In genomic region chr16:91836592-91837557, GRCm38 (mm10) we compare ENCODE assay signal across 13 mouse cellular contexts.
A peak's percentile ranks its signal among the peaks of the same experiment; 100 is the strongest.
DNase-seq lines count a peak whose midpoint lies in the region; ATAC-seq lines count a peak whose summit lies in the region.
"Had no signal": no experiment of that assay in that cellular context is flagged by ENCODE, and none has a peak within 500 bp of the region (broad histone marks: within the 10 kb centered on the region; RNA-seq: fewer than 3 reads in every experiment).

No protein-coding gene starts in this region.

- no peak overlapping the region for H3K4me3 ChIP-seq in brown adipose tissue, adult 24 weeks (ENCODE audit: insufficient read depth, low read depth, low read length)
- H3K4me3 ChIP-seq in hindbrain, embryonic 14.5 days (replicated peaks; ENCODE audit: low read length): no peak overlapping the region
- no peak overlapping the region for H3K4me3 ChIP-seq in neural tube, embryonic 13.5 days
- H3K4me3 ChIP-seq: embryonic facial prominence, embryonic 12.5 days; kidney, embryonic 15.5 days had no signal

- peaks cover 42% of the 10 kb centered on the region for H3K36me3 ChIP-seq in hindbrain, embryonic 14.5 days (replicated peaks; ENCODE audit: control insufficient read depth, insufficient read depth)
- peaks cover 39% of the 10 kb centered on the region for H3K36me3 ChIP-seq in neural tube, embryonic 13.5 days

- intact Hi-C loops in left cerebral cortex, postnatal 36 days (cut with DNase I): no loop called here

- peak; percentile 77; the same call in 1 of the 2 replicates for ATAC-seq in hindbrain, embryonic 14.5 days (ENCODE audit: low FRiP score)
- ATAC-seq in neural tube, embryonic 13.5 days (ENCODE audit: low read depth): peak; percentile 78
- ATAC-seq: Patski had no signal

- peak; percentile 43 for DNase-seq in embryo, embryonic 10.5 days (ENCODE audit: low spot score)
- DNase-seq in embryo, embryonic 9.5 days (ENCODE audit: extremely low spot score): no peak
- DNase-seq in hindbrain, embryonic 14.5 days (ENCODE audit: low spot score): peak; percentile 47
- DNase-seq in left cerebral cortex, postnatal 36 days (ENCODE audit: low spot score in 2 of 2): no peak
- no peak for DNase-seq in right cerebral cortex, postnatal 4 days
- no peak for DNase-seq in gastrocnemius, postnatal 4 days (ENCODE audit: low spot score in 2 of 2)
- DNase-seq: right cerebral cortex, adult 18-20 months; thymus, postnatal 36 days had no signal

- WGBS in hindbrain, embryonic 14.5 days: 32% methylated on average over 18 of the region's 18 CpGs
- WGBS in neural tube, embryonic 13.5 days: 27% methylated on average over 18 of the region's 18 CpGs

- peaks cover 14% of the 10 kb centered on the region for H3K4me1 ChIP-seq in brown adipose tissue, adult 24 weeks (ENCODE audit: control insufficient read depth, insufficient read depth, insufficient read length, low read length)
- H3K4me1 ChIP-seq in hindbrain, embryonic 14.5 days (replicated peaks; ENCODE audit: control insufficient read depth, insufficient read depth, low read length): peaks cover 19% of the 10 kb centered on the region; the same call in 1 of the 2 replicates
- peaks cover 57% of the 10 kb centered on the region for H3K4me1 ChIP-seq in neural tube, embryonic 13.5 days (replicated peaks)

- H3K27ac ChIP-seq in brown adipose tissue, adult 24 weeks (replicated peaks; ENCODE audit: low read depth, low read length): peak overlapping the region; percentile 24
- peak overlapping the region; percentile 83 for H3K27ac ChIP-seq in hindbrain, embryonic 14.5 days
- peak overlapping the region; percentile 88 for H3K27ac ChIP-seq in neural tube, embryonic 13.5 days (replicated peaks)
- H3K27ac ChIP-seq: embryonic facial prominence, embryonic 12.5 days; kidney, embryonic 15.5 days had no signal

- no peaks in the 10 kb centered on the region for H3K27me3 ChIP-seq in hindbrain, embryonic 14.5 days (ENCODE audit: control insufficient read depth, insufficient read depth, low read length)
- H3K27me3 ChIP-seq in neural tube, embryonic 13.5 days: no peaks in the 10 kb centered on the region
- H3K27me3 ChIP-seq: embryonic facial prominence, embryonic 12.5 days; kidney, embryonic 15.5 days; Patski had no signal

- peak overlapping the region; percentile 16 for H3K9ac ChIP-seq in hindbrain, embryonic 14.5 days
- H3K9ac ChIP-seq in neural tube, embryonic 13.5 days: peak overlapping the region; percentile 45; the same call in 1 of the 2 replicates
- H3K9ac ChIP-seq: embryonic facial prominence, embryonic 12.5 days; kidney, embryonic 15.5 days had no signal

- no peak overlapping the region for H3K4me2 ChIP-seq in hindbrain, embryonic 14.5 days (replicated peaks)
- H3K4me2 ChIP-seq in neural tube, embryonic 13.5 days: peak overlapping the region; percentile 20
- H3K4me2 ChIP-seq: embryonic facial prominence, embryonic 12.5 days; kidney, embryonic 15.5 days had no signal

- H3K9me3 ChIP-seq in hindbrain, embryonic 14.5 days (ENCODE audit: control insufficient read depth, low read length): no peaks in the 10 kb centered on the region
- no peaks in the 10 kb centered on the region for H3K9me3 ChIP-seq in neural tube, embryonic 13.5 days
- H3K9me3 ChIP-seq: embryonic facial prominence, embryonic 12.5 days; kidney, embryonic 15.5 days had no signal

Comparison
In these comparisons a context has a peak if more than half of its experiments do, and no peak if none do; other contexts are left out.
1. DNase-seq: peak in embryo, embryonic 10.5 days (single experiment) and hindbrain, embryonic 14.5 days (single experiment); none in embryo, embryonic 9.5 days (single experiment), left cerebral cortex, postnatal 36 days (0 of 2), right cerebral cortex, postnatal 4 days (single experiment) and gastrocnemius, postnatal 4 days (0 of 2).
2. H3K27ac ChIP-seq: peak in every context shown above with its lines; median percentile 88 in neural tube, embryonic 13.5 days; 83 in hindbrain, embryonic 14.5 days; 24 in brown adipose tissue, adult 24 weeks.